Mouse (Mus musculus): Measurements from ENCODE around the gene Bms1.

Gene Bms1

DNA sequence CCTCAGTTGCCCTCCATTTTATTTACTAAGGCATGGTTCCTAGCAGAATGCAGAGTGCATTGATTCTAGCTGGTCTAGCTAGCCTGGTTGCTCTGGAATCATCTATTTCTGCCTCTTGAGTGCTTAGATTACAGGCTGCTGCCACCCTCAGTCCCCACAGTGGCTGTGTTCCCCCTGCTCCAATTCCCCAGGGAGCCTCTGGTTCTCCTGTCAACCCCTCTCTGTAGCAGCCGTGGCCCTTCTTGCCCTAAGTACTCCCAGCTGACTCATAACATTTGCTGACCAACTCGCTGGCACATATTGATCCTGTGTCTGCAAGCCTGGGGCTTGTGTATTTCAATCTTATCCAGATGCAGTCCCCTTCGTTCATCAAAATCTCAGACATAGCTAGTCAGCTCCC lies 53.1 kb downstream of the Bms1 start:
- DNase-seq (ENCODE audit: low spot score in 2 of 2) = no peak

DNA sequence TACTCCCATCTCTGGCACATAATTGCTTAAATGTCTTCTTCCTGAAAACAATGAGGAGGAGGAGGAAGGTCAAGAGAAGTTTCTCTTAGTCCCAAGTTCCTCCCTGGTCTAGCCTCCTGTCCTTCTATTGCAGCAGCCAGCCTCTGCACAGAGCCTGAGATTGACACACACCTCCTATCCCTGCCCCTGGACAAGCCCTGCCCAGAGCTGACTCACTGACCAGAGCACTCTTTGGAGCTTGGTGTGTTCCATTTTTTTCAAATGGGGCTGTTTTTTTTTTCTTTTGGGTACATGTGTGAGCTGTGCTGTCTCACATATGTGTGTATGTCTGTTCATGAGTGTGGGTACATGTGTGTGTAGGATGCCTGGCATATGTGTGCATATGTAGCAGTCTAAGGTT lies 53.5 kb downstream of the Bms1 start:
- no peak for DNase-seq (ENCODE audit: low spot score in 2 of 2)

DNA sequence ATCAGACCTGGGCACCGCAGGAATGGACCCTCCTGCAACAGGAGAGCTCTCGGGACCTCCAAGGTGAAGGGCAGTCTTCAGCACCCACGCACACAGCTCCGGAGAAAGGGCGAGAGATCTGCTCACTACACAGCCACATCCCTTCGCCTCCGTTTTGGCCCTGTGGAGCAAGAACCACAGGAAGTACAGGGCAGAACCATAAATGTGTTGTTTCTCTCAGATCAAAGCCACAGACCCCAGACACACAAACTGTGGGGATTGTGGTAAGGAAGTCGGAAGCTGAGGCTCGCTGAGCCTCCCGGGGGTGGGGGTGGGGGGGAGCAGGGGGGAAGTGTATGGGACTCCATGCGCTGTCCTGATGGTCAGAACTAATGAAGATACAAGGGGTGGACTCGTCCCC lies 68.9 kb downstream of the Bms1 start:
- DNase-seq (ENCODE audit: low spot score in 2 of 2) = no peak

DNA sequence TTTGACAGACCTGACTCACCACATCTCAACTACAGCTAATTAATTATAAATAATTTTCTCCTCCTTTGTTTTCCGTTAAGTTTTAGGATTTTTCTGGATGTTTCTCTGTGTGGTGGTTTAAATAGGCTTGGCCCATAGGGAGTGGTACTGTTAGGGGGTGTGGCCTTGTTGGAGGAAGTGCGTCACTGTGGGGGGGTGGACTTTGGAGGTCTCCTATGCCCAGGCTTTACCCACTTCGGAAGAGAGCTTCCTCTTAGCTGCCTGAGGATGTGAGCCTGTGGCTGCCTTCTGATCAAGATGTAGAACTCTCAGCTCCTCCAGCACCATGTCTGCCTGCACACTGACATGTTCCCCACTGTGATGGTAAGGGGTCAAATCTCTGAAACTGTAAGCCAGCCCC lies 71.1 kb downstream of the Bms1 start:
- no peak for DNase-seq (ENCODE audit: low spot score in 2 of 2)

DNA sequence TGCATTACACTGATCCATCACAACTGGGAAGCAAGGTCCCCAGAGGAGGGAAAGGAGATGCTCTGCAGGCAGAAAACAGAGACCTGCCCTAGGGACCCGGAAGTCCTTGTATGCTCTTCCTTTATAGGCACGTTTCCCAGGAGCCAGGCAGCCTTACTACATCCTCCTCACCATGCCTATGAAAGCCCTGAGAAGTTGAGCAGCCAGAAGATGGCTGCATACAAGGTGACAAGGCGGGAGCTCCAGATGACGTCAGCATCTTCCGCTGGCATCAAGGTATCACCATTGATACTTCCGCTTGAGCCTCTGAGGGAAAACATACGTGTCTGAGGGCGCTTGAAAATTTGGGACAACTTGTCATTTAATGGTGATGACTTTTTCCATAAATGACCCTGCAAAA lies 72.0 kb downstream of the Bms1 start:
- no peak for DNase-seq (ENCODE audit: low spot score in 2 of 2)

DNA sequence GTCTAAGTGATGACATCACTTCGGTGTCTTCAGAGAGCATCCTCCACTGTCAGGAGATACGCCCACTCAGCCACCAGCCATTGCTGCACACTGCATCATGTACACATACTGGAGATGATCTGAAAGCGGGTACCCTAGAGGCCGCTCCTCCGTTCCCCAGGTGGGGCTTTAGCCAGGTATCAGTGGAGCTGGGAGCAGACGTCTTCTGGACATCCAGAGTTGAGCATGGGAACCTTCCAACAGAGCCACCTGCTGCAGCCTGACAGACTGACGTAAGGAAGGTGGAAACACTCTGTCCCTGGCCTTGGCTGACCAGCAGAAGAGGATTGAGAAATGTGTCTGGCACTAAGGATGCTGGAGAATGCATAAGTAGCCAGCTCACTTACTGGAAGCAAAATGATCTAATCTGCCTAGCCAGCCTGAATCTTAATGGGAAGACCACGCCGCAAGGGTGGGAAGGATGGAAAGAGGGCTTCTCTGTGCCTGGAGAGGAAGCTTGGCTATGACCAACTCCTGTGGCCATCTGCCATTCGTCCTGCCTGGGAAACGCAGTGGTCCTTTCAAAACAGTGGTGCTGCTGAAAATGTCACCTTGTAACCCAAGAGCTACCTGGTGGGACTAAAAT lies 77.3 kb downstream of the Bms1 start:
- DNase-seq (ENCODE audit: low spot score in 2 of 2) = no peak

DNA sequence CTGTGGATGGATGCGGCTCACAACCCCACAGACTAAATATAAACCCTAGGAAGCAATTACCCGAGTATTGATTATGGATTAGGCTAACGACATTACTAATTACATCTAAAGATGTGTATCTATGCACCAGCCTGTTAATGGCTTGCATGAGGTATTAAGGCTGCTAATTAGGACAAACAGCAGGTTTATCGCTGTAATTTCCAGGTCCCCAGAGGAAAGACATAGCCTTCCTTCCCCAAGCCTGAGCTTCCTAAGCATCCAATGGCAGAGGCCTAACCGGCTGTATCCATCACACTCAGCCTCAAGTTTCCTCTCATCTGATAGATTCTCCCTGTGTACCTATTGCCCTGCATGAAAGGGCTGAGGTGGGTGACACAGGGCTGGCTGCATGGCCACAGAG lies 81.6 kb downstream of the Bms1 start:
- DNase-seq (ENCODE audit: low spot score in 2 of 2) = no peak

DNA sequence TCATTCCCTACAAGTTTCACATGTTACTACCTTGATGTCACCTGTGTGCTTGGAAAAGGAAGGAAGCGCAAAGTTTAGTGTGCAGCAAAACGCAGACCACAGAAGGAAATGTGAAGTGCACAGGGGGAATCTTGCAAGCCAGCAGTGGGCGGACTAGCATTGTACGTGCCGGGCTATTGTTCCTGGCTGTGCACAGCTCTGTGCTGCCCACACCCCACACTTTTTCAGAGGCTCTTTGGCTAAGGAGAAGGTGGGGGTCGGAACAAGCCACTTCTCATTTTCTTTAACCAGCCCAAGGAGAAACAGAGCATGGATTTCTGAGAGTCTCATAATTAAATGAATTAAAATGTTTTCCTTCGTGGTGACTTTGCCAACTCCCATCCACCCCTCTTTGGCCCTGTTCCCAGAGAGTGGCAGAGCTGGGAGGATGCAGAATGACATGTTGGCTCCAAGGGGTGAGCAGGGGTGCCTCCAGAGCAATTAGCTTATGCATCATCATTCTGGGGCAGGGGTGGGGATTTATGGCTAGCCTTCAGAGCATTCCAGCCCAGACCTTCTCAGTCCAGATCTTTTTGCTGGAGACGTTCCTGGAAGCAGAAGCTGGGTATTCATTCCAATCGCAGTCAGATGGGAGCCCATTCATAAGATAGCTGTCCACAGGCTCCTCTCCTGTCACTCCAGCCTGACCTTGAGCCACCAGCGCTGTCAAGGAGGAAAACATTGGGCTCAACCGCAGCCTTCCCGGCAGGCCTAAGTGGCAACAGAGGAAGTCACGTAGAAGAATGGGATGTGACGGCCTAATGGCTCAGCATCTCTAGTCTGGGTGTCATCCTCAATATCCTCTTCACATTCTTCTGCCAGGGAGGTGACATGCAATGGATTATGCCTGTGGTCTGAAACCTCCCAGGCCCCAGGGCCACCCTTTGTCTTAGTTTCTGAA lies 82.5 kb downstream of the Bms1 start:
- no peak for DNase-seq (ENCODE audit: low spot score in 2 of 2)

DNA sequence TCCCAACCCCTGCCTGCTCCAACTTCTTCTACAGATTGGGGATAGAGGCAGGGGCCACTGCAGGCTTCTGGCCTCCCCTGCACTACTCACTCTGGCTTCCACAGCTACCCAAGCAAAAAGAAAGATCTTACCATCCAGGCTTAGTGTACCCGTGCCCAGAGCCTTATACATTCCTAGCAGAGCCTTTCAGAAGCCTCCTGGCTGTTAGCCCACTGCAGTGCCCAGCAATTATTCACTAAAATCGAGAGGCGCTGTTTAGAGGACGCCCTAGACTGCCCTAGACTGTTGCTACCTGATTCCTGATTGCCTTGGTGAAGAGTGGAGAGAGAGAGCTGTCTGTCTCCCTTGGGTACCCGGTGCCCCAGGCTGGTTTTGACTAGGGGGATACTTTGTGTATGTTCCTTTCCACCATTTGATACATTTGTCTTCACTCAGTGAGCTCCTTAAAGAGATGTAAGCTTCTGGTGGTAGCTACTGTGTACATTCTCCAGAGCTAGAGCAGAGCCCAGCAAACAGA lies 83.3 kb downstream of the Bms1 start:
- no peak for DNase-seq (ENCODE audit: low spot score in 2 of 2)

DNA sequence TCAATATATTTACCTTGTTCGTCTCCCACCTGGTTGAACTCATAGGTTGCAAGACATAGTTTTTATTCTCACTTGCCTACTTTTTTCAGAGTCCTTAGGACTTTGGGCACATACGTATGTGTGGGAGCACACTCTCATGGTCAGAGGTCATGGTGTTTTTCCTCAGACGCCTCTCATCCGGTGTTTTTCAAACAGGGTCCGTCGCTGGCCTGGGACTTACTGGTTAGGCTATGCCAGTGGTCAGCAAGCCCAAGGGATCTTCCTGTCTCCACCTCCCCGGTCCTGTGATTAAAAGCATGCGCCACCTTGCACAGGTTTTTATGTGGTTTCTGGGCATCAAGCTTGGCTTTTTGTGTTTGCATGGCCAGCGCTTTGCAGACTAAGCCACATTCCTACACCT lies 85.4 kb downstream of the Bms1 start:
- DNase-seq (ENCODE audit: low spot score in 2 of 2) = no peak

Measured in frontal cortex, postnatal 10 days (tissue).